Mouse (Mus musculus) neutrophil, adult 59 days (primary cell): Measurements from ENCODE around the gene Tecpr2. TPM values are rescaled to one million over a fixed set of nuclear protein-coding genes. Genes with fewer than 3 reads are reported as not detected.

Experiments
- total RNA-seq, 2 experiments: library from RNA; stranded (reverse); gene quantifications; 1 replicate in 1 of 2; 2 replicates in 1 of 2; pipeline ENCODE4 v1.2.4; 2023

Gene Tecpr2
- 1 to 10 TPM; 5.8 to 6.0 TPM for total RNA-seq

DNA sequence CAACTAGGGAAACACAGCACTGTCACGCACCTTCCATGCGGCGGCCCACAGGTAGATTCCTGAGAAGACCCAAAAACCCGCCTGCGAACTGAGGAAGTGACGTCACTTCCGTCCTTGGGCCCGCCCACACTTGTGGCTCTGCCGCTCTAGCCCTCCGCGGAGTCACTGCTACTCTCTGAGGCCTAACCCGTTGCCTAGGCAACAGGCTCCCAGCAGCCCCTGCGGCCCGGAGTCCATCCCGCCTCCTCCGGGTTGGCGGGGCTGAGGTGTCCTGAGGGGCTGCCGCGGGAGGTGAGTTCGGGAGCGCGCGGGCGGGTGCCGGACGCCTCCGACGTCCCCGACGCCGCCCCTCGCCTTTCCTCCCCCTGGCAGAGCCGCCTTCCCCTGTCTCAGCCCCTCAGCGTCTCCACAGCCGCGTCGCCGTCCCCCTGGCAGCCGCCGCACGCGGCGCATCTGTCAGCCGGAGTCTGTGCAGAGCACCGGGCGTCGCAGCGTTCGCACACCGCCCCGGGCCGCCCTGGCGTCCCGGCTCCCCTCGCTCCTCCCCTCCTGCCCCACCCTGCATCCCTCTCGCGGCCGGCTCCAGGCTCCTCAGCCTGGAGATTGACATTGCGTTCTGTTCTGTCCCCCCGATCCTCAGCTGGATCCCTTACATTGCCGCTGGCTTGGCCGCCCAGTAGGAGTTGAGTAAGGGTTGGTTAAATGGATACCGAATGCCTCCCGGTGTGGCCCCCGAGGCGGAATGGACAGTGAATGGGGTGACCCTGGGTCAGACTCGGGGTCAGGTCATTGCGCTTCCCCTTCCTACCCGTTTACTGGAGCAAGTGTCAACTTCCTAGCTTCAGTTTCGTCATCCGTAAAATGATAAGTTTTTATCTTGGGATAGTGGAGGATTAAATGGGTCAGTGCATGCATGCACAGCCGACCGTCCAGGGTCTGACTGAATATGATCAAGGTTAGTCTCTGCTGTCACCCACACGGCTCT lies at the start of gene Tecpr2, which contains the start of gene Cinp:
Tecpr2 (plus strand) TSS at position 229 of the 985 bp plus-strand sequence.
Cinp (minus strand) TSS at position 110 of the 985 bp plus-strand sequence.

DNA sequence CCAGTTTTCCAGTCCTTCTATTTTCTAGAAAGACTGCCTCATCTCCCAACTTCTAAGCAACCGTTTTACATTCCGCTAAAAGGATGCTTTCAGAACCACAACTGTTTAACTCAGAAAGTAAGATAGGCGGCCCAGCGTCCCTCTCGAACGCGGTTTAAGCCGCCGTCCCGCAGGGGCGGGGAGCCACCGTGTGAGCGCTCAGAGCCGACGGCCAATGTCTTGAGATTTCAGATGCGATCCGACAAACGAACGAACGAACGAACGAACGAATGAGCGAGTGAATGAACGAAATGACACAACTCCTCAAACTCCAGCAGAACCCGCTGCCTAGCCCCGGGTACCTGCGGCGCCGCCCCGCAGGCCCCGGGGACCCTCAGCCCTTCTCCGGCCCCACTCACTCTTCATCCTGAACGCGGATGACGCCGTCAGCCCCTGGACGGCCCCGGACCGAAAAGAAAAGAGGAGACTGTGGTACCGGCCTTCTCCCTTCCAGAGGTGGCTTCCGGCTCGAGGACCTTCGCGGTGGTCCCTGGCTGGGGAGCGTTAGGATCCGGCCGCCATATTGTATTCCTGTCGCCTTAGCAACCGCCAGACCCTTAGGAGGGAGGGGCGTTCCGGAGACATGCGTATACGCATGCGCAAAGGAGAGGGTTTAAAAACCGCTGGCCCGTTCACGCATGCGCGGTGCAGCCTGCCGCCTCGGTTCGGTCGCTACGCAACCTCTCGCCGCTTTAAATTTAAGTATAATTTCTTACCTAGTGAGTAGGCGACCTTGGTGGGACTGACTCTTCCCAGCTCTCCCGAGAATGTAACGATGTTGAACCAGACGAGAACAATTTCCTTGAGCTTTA lies 48.5 kb upstream of the Tecpr2 start, which contains the start of gene Mok:
Mok (minus strand) TSS at position 592 of the 851 bp plus-strand sequence.

DNA sequence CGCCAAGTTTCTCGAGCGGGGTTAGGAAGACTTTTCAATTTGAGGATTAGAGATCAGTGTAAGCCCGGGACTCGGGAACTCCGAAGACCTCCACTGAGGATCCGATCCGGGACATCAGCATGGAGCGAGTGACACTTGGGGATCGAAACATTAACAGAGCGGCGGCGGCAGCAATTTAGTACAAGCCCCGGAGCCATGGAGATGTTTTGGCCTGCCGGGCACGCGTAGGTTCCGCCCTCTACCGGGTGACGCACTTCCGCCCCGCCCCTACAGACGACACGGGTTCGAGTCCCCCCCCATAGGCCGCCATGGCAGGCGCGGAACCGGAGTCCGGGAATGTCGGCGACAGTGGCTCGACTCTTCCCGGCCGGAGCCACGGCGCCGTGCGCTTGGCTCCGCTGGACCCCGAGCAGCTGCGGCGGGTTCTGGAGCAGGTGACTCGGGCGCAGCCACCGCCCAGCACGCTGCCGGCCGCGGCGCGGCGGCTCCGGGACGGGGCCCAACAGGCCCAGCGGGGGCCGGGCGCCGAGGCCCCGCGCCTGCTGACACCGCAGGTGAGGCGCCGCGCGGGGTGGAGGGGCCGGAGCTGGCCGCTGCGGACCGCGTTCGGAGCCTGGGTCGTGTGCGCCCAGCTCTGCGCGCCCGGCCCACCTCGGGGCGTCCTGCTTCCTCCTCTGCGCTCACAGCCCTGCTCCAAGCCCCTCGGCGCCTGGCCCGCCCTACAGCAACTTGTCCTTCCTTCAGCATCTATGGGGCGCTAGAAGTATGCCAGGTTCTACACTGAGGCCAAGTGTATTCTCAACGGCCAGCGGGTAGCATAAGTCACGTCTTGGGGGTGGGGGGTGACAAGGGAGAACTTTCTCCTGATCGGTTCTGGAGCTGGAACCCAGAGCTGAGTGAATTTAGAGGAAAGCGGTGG lies 38.8 kb upstream of the Tecpr2 start, which contains the start of gene Zfp839:
Zfp839 (plus strand) TSS at position 244 of the 919 bp plus-strand sequence.

DNA sequence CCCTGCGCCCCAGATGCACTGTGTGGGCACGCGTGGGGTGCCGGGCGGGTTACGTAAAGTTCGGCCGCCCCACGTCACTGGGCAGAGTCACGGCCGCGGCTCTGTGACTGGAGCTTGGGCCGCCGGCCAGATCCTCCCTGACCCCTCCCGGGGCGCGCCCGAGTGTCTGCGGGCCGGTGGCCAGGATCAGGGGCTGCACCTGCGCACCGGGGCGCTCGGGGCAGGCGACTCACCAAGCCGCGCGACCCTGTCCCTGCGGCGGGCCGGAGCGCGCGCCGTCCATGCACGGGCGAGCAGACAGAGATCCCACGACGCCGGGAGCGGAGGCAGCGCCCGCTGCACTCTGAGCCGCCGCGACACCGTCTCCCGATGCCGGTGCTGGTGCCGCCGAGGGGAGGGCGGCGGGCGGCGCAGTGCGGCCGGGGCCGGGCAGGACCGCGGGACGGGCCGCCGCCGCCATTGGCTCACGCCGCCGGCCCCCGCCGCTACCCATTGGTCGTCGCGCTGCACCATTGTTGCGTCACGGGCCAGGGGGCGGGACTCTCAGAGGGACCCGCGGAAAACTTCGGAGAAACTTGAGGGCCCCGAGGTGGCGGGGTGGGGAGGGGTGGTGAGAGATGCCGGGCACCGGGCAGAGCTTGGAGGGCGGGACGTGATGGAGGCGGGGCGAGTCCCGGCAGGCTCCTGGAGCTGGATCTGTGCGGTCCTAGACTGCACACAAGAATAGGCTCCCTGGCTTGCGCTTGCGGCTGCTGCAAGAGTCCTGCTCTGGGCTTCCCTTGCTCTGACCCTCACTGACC lies 89.7 kb downstream of the Tecpr2 start, which contains the start of gene Ankrd9:
Ankrd9 (minus strand) TSS at position 434 of the 800 bp plus-strand sequence.

Other genes with a start within 250 kb of the Tecpr2 start
- not detected for gene 1700001K19Rik, start 206.6 kb upstream of the Tecpr2 start, total RNA-seq
- 100 to 1,000 TPM; 232 to 242 TPM for gene Hsp90aa1, start 186.5 kb upstream of the Tecpr2 start, total RNA-seq
- gene Wdr20, start 151.3 kb upstream of the Tecpr2 start, total RNA-seq = 10 to 100 TPM; 44.6 to 48.2 TPM
- 1 to 10 TPM in 1 of 2 experiments, under 1 TPM in 1; 0.42 to 1.3 TPM for gene Mok, start 48.3 kb upstream of the Tecpr2 start, total RNA-seq
- 1 to 10 TPM; 4.4 to 6.8 TPM for gene Zfp839, start 39.0 kb upstream of the Tecpr2 start, total RNA-seq
- gene Cinp, start 119 bp upstream of the Tecpr2 start, total RNA-seq = 10 to 100 TPM; 14.4 to 17.9 TPM
- gene Ankrd9, start 89.8 kb downstream of the Tecpr2 start, total RNA-seq = 10 to 100 TPM; 25.3 to 40.2 TPM
- 10 to 100 TPM; 39.4 to 41.0 TPM for gene Rcor1, start 150.1 kb downstream of the Tecpr2 start, total RNA-seq